Mouse (Mus musculus) B cell, adult 67 days (primary cell): ENCODE results near the gene Tpp2. TPM values are rescaled to one million over a fixed set of nuclear protein-coding genes. Genes with fewer than 3 reads are reported as not detected.

Experiments used
- total RNA-seq, 2 experiments: library from RNA; stranded (reverse); gene quantifications; 4 replicates each; pipeline ENCODE4 v1.2.4; 2023

Gene Tpp2
- 10 to 100 TPM; 79.3 to 91.7 TPM for total RNA-seq

DNA sequence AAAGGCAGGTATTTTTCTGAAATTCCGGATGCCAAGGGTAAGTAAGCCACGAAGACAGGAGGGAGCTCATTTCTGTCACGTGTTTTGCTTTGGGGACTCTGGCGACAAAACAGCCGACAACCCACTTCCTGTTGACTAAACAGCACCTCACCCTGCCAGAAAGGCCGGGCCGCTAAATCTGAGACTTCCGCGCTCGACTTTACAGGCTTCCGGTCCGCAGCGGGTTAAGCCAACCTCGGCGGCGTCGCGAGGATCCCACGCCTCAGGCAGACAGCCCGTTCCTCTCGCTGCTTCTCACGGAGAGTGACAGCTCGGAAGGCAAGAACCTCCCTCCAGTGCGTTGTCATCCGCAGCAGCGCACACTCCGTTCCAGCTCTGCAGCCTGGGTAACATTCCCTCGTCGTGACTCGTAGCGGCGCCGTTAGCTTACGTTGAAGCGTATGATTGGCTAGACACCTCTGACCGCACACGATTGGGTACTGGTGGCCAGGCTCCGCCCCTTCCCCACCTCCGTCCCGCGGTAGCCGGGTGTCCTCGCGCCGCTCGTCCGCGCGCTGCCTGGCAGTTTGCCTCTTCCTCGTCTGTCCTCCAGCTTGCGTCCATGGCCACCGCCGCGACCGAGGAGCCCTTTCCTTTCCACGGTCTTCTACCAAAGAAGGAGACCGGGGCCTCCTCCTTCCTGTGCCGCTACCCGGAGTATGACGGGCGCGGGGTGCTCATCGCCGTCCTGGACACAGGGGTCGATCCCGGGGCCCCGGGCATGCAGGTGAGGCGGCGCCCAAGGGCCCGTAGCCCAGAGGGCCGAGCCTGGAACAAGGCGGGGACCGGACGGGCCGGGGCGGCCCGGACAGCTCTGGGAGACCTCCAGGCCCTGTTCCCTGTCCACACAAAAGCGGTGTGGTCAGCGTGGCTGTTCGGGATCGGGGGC, at the start of gene Tpp2:
Gene Tpp2, plus strand, starts transcription at position 160 of the 928 bp plus-strand sequence.

DNA sequence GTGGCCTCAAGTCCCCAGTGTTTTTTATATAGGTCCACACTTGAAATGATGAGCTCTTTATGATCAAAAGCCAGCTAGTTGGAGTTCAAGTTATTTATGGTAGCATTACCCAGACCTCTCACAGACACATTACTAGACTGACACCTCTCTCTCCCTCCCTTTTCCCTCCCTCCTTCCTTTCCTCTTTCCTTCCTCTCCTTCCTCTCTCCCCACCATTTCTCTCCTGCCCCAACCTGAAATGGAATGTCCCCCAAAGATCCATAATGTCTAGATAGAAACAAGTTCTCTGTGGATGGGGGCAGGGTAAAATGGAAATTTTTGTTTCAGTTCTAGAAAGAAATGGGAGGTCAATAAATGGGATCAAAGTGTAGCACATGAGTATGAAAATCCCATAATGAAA, 86.5 kb downstream of the Tpp2 start, which contains the start of gene Mettl21c:
Gene Mettl21c, minus strand, starts transcription at position 101 of the 400 bp plus-strand sequence.

Other genes with a start within 250 kb of the Tpp2 start
- gene 1500015O10Rik, start 203.0 kb upstream of the Tpp2 start, total RNA-seq: not detected
- gene Uxs1, start 105.8 kb upstream of the Tpp2 start, total RNA-seq: 10 to 100 TPM; 12.1 to 15.2 TPM
- not detected for gene Mettl21c, start 86.4 kb downstream of the Tpp2 start, total RNA-seq
- under 1 TPM; 0.50 to 0.75 TPM for gene Gm8251, start 128.3 kb downstream of the Tpp2 start, total RNA-seq
- 10 to 100 TPM; 39.5 to 42.9 TPM for gene Tex30, start 168.8 kb downstream of the Tpp2 start, total RNA-seq
- 1 to 10 TPM; 2.9 to 3.4 TPM for gene Kdelc1, start 185.2 kb downstream of the Tpp2 start, total RNA-seq
- gene Bivm, start 185.3 kb downstream of the Tpp2 start, total RNA-seq: 1 to 10 TPM; 3.8 to 5.7 TPM
- gene Ercc5, start 214.1 kb downstream of the Tpp2 start, total RNA-seq: 10 to 100 TPM; 25.2 to 25.9 TPM